Mouse (Mus musculus) liver, postnatal 0 days (tissue): ENCODE measurements around the gene Mmp17.

Source experiments
- CTCF ChIP-seq: sonication (generic); IDR thresholded peaks from 2 replicates; pipeline ENCODE4 v1.5.1; 2016; ENCODE audit warnings: antibody characterized with exemption, low read depth
- EP300 ChIP-seq: IDR thresholded peaks from 2 replicates; pipeline ENCODE4 v1.6.1; 2016; ENCODE audit warnings: antibody characterized with exemption, low read depth, mild to moderate bottlenecking

DNA sequence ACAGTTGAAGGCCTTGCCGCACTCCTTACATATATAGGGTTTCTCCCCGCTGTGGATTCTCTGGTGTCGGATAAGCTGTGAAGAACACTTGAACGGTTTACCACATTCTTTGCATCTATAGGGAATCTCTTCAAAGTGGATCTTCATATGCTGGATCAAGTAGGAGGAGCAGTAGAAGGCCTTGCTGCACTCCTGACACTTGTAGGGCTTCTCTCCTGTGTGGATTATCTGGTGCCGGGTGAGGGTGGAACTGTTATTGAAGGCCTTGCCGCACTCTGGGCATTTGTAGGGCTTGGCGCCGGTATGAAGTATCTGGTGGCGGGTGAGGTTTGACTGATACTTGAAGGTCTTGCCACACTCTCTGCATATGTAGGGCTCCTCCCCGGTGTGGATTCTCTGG, 73.0 kb downstream of the Mmp17 start:
- TF ChIP-seq EP300 = no peak
- no peak for TF ChIP-seq CTCF
